Mouse (Mus musculus): ENCODE measurements around the gene Plekha6. TPM values are rescaled to one million over a fixed set of nuclear protein-coding genes. Genes with fewer than 3 reads are reported as not detected.

The Plekha6 gene
- polyA plus RNA-seq, 1 experiment from 2014 or later = 27.4 TPM

- Histone ChIP-seq H3K4me3 (no peak overlapping the region), H3K4me2 (no peak overlapping the region)
- 90% methylated on average over 9 of the region's 9 CpGs for WGBS
Measured at GRCm38 (mm10) chr1:133346531-133346930, 182.5 kb downstream of the Plekha6 start.

GRCm38 (mm10) chr1:133347226-133347625, 183.2 kb downstream of the Plekha6 start:
- no peaks in the 10 kb centered on the region for H3K9me3 ChIP-seq
- peaks cover 13% of the 10 kb centered on the region for H3K4me1 ChIP-seq (replicated peaks)
- ATAC-seq (ENCODE audit: low read depth) = no peak
- H3K4me2 ChIP-seq = no peak overlapping the region
- no peak overlapping the region for H3K9ac ChIP-seq
- 76% methylated on average over 3 of the region's 3 CpGs for WGBS
- no peak overlapping the region for H3K4me3 ChIP-seq
- H3K27ac ChIP-seq (replicated peaks) = no peak overlapping the region
- no peaks in the 10 kb centered on the region for H3K36me3 ChIP-seq
- H3K27me3 ChIP-seq = no peaks in the 10 kb centered on the region

More at GRCm38 (mm10) chr1:133346531-133346930, 182.5 kb downstream of the Plekha6 start:
- Histone ChIP-seq H3K27me3 (no peaks in the 10 kb centered on the region), H3K27ac (replicated peaks) (no peak overlapping the region), H3K9me3 (no peaks in the 10 kb centered on the region), H3K36me3 (no peaks in the 10 kb centered on the region), H3K4me1 (replicated peaks) (peaks cover 8% of the 10 kb centered on the region), H3K9ac (no peak overlapping the region)
- no peak for ATAC-seq (ENCODE audit: low read depth)

DNA sequence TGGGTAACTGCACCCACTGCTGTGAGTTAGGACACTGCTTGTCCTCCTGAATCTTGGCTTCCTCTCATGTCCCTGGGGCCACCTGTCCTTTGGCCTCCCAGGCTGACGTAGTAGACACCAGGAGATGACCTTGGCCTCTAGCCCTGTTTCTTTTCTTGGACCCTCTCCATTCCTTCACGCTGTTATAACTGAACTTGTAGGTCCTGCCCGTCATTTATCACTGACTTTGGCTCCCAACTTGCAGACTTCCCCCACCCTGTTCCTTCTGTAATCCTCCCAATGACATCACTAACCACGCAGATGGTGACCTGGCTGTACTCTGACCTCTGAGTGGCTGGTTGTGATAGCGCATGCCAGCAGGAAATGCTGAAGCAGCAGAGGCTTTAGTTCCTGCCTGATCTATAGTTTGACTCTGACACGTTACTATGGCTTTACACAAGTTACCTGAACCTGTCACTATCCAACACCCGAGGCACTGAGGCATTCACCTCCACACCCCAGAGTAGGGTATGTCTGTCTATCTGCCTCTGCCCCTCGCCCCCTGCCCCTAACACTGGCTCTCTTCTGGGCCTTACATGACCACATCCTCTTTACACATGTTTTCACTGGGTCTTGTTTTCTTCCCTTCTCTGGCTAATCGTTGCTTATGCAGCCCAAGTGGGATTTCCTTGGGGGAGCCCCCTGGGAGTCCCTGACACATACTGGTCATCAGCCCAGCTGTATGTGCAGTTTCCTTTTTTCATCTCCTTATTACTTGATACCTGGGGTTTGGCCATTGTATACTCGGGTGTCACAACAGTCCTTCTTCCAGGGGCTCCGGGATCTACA, 183.9 kb downstream of the Plekha6 start:
- Histone ChIP-seq H3K36me3 (no peaks in the 10 kb centered on the region), H3K27ac (replicated peaks) (no peak overlapping the region), H3K9me3 (no peaks in the 10 kb centered on the region), H3K9ac (no peak overlapping the region), H3K4me2 (no peak overlapping the region), H3K4me1 (replicated peaks) (peaks cover 13% of the 10 kb centered on the region), H3K27me3 (no peaks in the 10 kb centered on the region), H3K4me3 (no peak overlapping the region)
- 74% methylated on average over 11 of the region's 11 CpGs for WGBS
- ATAC-seq (ENCODE audit: low read depth) = no peak

DNA sequence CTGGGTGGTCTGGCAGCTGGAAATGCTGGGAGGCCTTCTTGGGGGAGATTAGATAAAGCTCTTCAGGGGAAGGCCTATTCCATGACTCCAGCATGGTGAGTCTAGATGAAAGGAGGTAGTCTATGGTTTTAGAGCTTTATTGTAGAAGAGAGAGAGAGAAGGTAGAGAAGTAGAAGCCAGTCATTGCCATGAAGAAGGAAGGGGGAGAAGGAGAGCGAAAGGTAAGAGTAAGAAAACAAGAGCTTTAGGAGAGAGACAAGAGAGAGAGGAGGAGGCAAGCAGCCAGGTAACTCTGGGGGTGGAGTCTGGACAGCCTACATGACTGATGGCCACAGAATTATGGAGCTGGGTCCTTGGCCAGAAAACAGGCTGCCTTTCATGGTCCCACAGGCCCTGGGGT, 186.2 kb downstream of the Plekha6 start, which contains the start of gene Ren1:
Ren1 (plus strand) TSS at position 301 of the 400 bp plus-strand sequence.
- Histone ChIP-seq H3K27me3 (no peaks in the 10 kb centered on the region; the same call in none of the 2 replicates), H3K4me1 (replicated peaks) (peaks cover 18% of the 10 kb centered on the region), H3K4me2 (no peak within 1 kb of the TSS), H3K4me3 (no peak within 1 kb of the TSS), H3K36me3 (no peaks in the 10 kb centered on the region), H3K27ac (replicated peaks) (no peak within 1 kb of the TSS), H3K9ac (no peak within 1 kb of the TSS), H3K9me3 (no peaks in the 10 kb centered on the region)
- WGBS = 93% methylated on average over 1 of the region's 1 CpGs
- no peak for ATAC-seq (ENCODE audit: low read depth)

GRCm38 (mm10) chr1:133351762-133352161, 187.8 kb downstream of the Plekha6 start:
- Histone ChIP-seq H3K9ac (no peak overlapping the region), H3K27ac (replicated peaks) (no peak overlapping the region), H3K36me3 (no peaks in the 10 kb centered on the region), H3K4me3 (no peak overlapping the region), H3K4me1 (replicated peaks) (peaks cover 18% of the 10 kb centered on the region), H3K4me2 (no peak overlapping the region), H3K9me3 (no peaks in the 10 kb centered on the region), H3K27me3 (no peaks in the 10 kb centered on the region; the same call in none of the 2 replicates)
- WGBS = 64% methylated on average over 9 of the region's 9 CpGs
- no peak for ATAC-seq (ENCODE audit: low read depth)

Other genes starting within 250 kb of the Plekha6 start
- gene Mdm4, start 133.6 kb upstream of the Plekha6 start, polyA plus RNA-seq (2015; fragmentation: Nextera tagmentation; extraction: Ambion mirVana) = 30.0 and 33.6 TPM in 2 replicates
- 13.9 and 14.0 TPM in 2 replicates for gene Pik3c2b, start 118.5 kb upstream of the Plekha6 start, polyA plus RNA-seq (2015; fragmentation: Nextera tagmentation; extraction: Ambion mirVana)
- 27.8 and 30.8 TPM in 2 replicates for gene Ppp1r15b, start 33.1 kb upstream of the Plekha6 start, polyA plus RNA-seq (2015; fragmentation: Nextera tagmentation; extraction: Ambion mirVana)
- gene Golt1a, start 145.6 kb downstream of the Plekha6 start, polyA plus RNA-seq (2015; fragmentation: Nextera tagmentation; extraction: Ambion mirVana) = not detected in 2 replicates
- not detected in 2 replicates for gene Kiss1, start 157.7 kb downstream of the Plekha6 start, polyA plus RNA-seq (2015; fragmentation: Nextera tagmentation; extraction: Ambion mirVana)
- gene Ren1, start 186.3 kb downstream of the Plekha6 start, polyA plus RNA-seq (2015; fragmentation: Nextera tagmentation; extraction: Ambion mirVana) = 0.20 and 0.37 TPM in 2 replicates
- gene Etnk2, start 199.4 kb downstream of the Plekha6 start, polyA plus RNA-seq (2015; fragmentation: Nextera tagmentation; extraction: Ambion mirVana) = 10.1 and 10.2 TPM in 2 replicates

Data from neural tube, embryonic 13.5 days (tissue).